Comparison of ENCODE assay signal across 16 mouse cellular contexts in the genomic region with DNA sequence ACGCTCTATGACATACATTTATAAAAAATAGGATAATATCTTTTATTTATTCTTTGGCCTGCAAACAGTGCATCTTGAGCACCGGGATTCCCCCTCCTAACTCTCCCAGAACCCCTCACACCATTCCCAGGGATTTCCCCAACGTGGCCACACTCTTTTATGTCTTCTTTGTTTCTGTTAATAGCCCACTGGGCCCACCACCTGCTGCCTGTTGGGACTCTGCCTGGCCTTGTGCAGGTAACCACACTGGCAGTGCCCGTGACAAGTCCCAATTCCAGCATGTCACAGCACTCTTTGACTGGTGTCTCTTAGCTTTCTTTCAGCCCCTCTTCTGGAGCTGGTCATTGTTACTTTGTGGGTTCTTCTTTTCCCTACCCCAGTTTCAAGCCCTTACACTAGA. TPM values are rescaled to one million over a fixed set of nuclear protein-coding genes. Genes with fewer than 3 reads are reported as not detected.
DNase-seq lines count a peak whose midpoint lies in the region; ATAC-seq and TF ChIP-seq lines count a peak whose summit lies in the region.
"Had no signal": no experiment of that assay in that cellular context is flagged by ENCODE, and none has a peak within 500 bp of the region (broad histone marks: within the 10 kb centered on the region; RNA-seq: fewer than 3 reads in every experiment).

No protein-coding gene starts in this region.

- H3K9me3 ChIP-seq in hindbrain, embryonic 10.5 days = peaks cover 3% of the 10 kb centered on the region; the same call in 1 of the 2 replicates
- H3K9me3 ChIP-seq in hindbrain, embryonic 13.5 days = no peaks in the 10 kb centered on the region
- H3K9me3 ChIP-seq in lung, embryonic 14.5 days (ENCODE audit: low read depth, low read length) = no peaks in the 10 kb centered on the region
- H3K9me3 ChIP-seq in limb, embryonic 10.5 days (replicated peaks) = no peaks in the 10 kb centered on the region
- H3K9me3 ChIP-seq in liver, embryonic 11.5 days (ENCODE audit: control insufficient read depth, low read length) = no peaks in the 10 kb centered on the region
- H3K9me3 ChIP-seq: limb, embryonic 15.5 days had no signal

- no peak overlapping the region for H3K4me2 ChIP-seq in hindbrain, embryonic 13.5 days
- no peak overlapping the region for H3K4me2 ChIP-seq in lung, embryonic 14.5 days
- H3K4me2 ChIP-seq in liver, embryonic 11.5 days = no peak overlapping the region
- H3K4me2 ChIP-seq: heart, embryonic 13.5 days; limb, embryonic 15.5 days had no signal

- no peak for ATAC-seq in hindbrain, embryonic 13.5 days (ENCODE audit: low FRiP score)
- ATAC-seq in lung, embryonic 14.5 days (ENCODE audit: insufficient read depth) = 0 out of 2 replicates have a peak, but pooled peaks have one; percentile 8
- no peak for ATAC-seq in liver, embryonic 11.5 days (replicated peaks; ENCODE audit: low FRiP score)
- ATAC-seq: forebrain, embryonic 14.5 days had no signal

- no peak for DNase-seq in hindbrain, embryonic 10.5 days (ENCODE audit: low spot score)
- DNase-seq in lung, embryonic 14.5 days = no peak
- DNase-seq in lung, postnatal 4 days = no peak
- DNase-seq in limb, embryonic 10.5 days (ENCODE audit: low spot score) = no peak
- DNase-seq in liver, embryonic 11.5 days (ENCODE audit: low spot score) = no peak
- DNase-seq in gastrocnemius, adult 18-20 months (ENCODE audit: low spot score) = no peak
- DNase-seq: adrenal gland, adult 2 months; cerebellum, adult 2 months; cerebellum, postnatal 36 days; gastrocnemius, postnatal 25 days; thymus, adult 2 months had no signal

- H3K4me3 ChIP-seq in hindbrain, embryonic 10.5 days = no peak overlapping the region
- no peak overlapping the region for H3K4me3 ChIP-seq in hindbrain, embryonic 13.5 days
- no peak overlapping the region for H3K4me3 ChIP-seq in lung, embryonic 14.5 days (ENCODE audit: low read depth, low read length)
- no peak overlapping the region for H3K4me3 ChIP-seq in limb, embryonic 10.5 days
- no peak overlapping the region for H3K4me3 ChIP-seq in liver, embryonic 11.5 days (ENCODE audit: low read depth, low read length)
- H3K4me3 ChIP-seq: heart, embryonic 13.5 days; limb, embryonic 15.5 days; myocyte had no signal

- peaks cover 14% of the 10 kb centered on the region for H3K4me1 ChIP-seq in hindbrain, embryonic 10.5 days (replicated peaks)
- peaks cover 17% of the 10 kb centered on the region for H3K4me1 ChIP-seq in hindbrain, embryonic 13.5 days (replicated peaks)
- H3K4me1 ChIP-seq in lung, embryonic 14.5 days (ENCODE audit: insufficient read depth) = no peaks in the 10 kb centered on the region
- peaks cover 10% of the 10 kb centered on the region for H3K4me1 ChIP-seq in limb, embryonic 10.5 days
- H3K4me1 ChIP-seq in liver, embryonic 11.5 days (replicated peaks; ENCODE audit: control insufficient read depth, insufficient read depth, low read length) = no peaks in the 10 kb centered on the region

- TF ChIP-seq CTCF in lung, embryonic 14.5 days (IDR thresholded peaks at IDR 0.05; ENCODE audit: low read depth) = no peak

- H3K27me3 ChIP-seq in hindbrain, embryonic 10.5 days (ENCODE audit: insufficient read depth, poor library complexity, severe bottlenecking) = no peaks in the 10 kb centered on the region
- no peaks in the 10 kb centered on the region for H3K27me3 ChIP-seq in hindbrain, embryonic 13.5 days
- no peaks in the 10 kb centered on the region for H3K27me3 ChIP-seq in lung, embryonic 14.5 days (ENCODE audit: insufficient read depth, low read length)
- 0 out of 2 replicates have a peak, but pooled peaks cover 6% of the 10 kb centered on the region for H3K27me3 ChIP-seq in limb, embryonic 10.5 days (ENCODE audit: low read depth, poor library complexity, severe bottlenecking)
- H3K27me3 ChIP-seq in liver, embryonic 11.5 days (replicated peaks; ENCODE audit: control insufficient read depth, insufficient read depth, low read length) = no peaks in the 10 kb centered on the region
- H3K27me3 ChIP-seq: heart, embryonic 13.5 days; limb, embryonic 15.5 days had no signal

- WGBS in hindbrain, embryonic 10.5 days = 57% methylated on average over 4 of the region's 4 CpGs
- WGBS in hindbrain, embryonic 13.5 days = 49% methylated on average over 4 of the region's 4 CpGs
- 59% methylated on average over 4 of the region's 4 CpGs for WGBS in lung, embryonic 14.5 days
- 71% methylated on average over 4 of the region's 4 CpGs for WGBS in limb, embryonic 10.5 days
- WGBS in liver, embryonic 11.5 days = 64% methylated on average over 4 of the region's 4 CpGs

- H3K9ac ChIP-seq in hindbrain, embryonic 13.5 days = no peak overlapping the region
- H3K9ac ChIP-seq in lung, embryonic 14.5 days = no peak overlapping the region
- H3K9ac ChIP-seq in liver, embryonic 11.5 days (ENCODE audit: low read depth, low read length) = no peak overlapping the region
- H3K9ac ChIP-seq: heart, embryonic 13.5 days; limb, embryonic 15.5 days had no signal

- H3K27ac ChIP-seq in hindbrain, embryonic 10.5 days = peak overlapping the region; percentile 50; the same call in 1 of the 2 replicates
- H3K27ac ChIP-seq in hindbrain, embryonic 13.5 days = no peak overlapping the region
- H3K27ac ChIP-seq in lung, embryonic 14.5 days (ENCODE audit: low read depth) = 0 out of 2 replicates have a peak overlapping the region, but pooled peaks have one; percentile 33
- H3K27ac ChIP-seq in limb, embryonic 10.5 days = peak overlapping the region; percentile 36; the same call in 1 of the 2 replicates
- H3K27ac ChIP-seq in liver, embryonic 11.5 days (ENCODE audit: low read depth, low read length) = no peak overlapping the region
- H3K27ac ChIP-seq: heart, embryonic 13.5 days; limb, embryonic 15.5 days had no signal

- H3K36me3 ChIP-seq in hindbrain, embryonic 10.5 days = no peaks in the 10 kb centered on the region
- no peaks in the 10 kb centered on the region for H3K36me3 ChIP-seq in hindbrain, embryonic 13.5 days
- no peaks in the 10 kb centered on the region for H3K36me3 ChIP-seq in lung, embryonic 14.5 days (ENCODE audit: insufficient read depth)
- H3K36me3 ChIP-seq in limb, embryonic 10.5 days = no peaks in the 10 kb centered on the region
- H3K36me3 ChIP-seq in liver, embryonic 11.5 days (ENCODE audit: control insufficient read depth, insufficient read depth, low read length) = no peaks in the 10 kb centered on the region
- H3K36me3 ChIP-seq: heart, embryonic 13.5 days; limb, embryonic 15.5 days had no signal

RNA-seq across cellular contexts. Expression of a gene that starts 5.3 kb away (rescaled TPM):
- polyA plus RNA-seq in hindbrain, embryonic 10.5 days (2016; fragmentation: Nextera tagmentation; extraction: Ambion mirVana) = 0.86 and 1.8 TPM in 2 replicates
- 7.1 and 10.2 TPM in 2 replicates for polyA plus RNA-seq in hindbrain, embryonic 13.5 days (2015; fragmentation: Nextera tagmentation; extraction: Ambion mirVana)
- 0.30 and 0.35 TPM in 2 replicates for polyA plus RNA-seq in lung, embryonic 14.5 days (2014; fragmentation: Nextera tagmentation; extraction: Ambion mirVana)
- polyA plus RNA-seq in limb, embryonic 10.5 days (2016; fragmentation: Nextera tagmentation; extraction: Ambion mirVana) = 0.13 and 0.16 TPM in 2 replicates
- 0.16 and 0.40 TPM in 2 replicates for polyA plus RNA-seq in liver, embryonic 11.5 days (2014; fragmentation: Nextera tagmentation; extraction: Ambion mirVana)
- 1 to 10 TPM in 1 of 2 experiments, under 1 TPM in 1; 0.59 to 1.1 TPM for total RNA-seq in gastrocnemius, adult 18-20 months (2021)

Comparison
In these comparisons a context has a peak if more than half of its experiments do, and no peak if none do; other contexts are left out.
1. H3K27ac ChIP-seq: peak in hindbrain, embryonic 10.5 days (single experiment), lung, embryonic 14.5 days (single experiment) and limb, embryonic 10.5 days (single experiment); none in hindbrain, embryonic 13.5 days (single experiment) and liver, embryonic 11.5 days (single experiment).